ENCODE assay signal across 27 mouse cellular contexts in genomic region chr13:95180208-95180607, GRCm38 (mm10).
"Had no signal": no experiment of that assay in that cellular context is flagged by ENCODE, and none has a peak within 500 bp of the region (broad histone marks: within the 10 kb centered on the region; RNA-seq: fewer than 3 reads in every experiment).

No protein-coding gene starts in this region.

- H3K27ac ChIP-seq: gastrocnemius, adult 2 months; heart, embryonic 10.5 days; hindbrain, embryonic 10.5 days; hindbrain, embryonic 12.5 days; hindbrain, embryonic 14.5 days; intestine, embryonic 15.5 days; layer of hippocampus, adult 2 months; left cerebral cortex, adult 2 months; limb, embryonic 10.5 days; limb, embryonic 12.5 days; liver, embryonic 13.5 days; liver, embryonic 15.5 days had no signal

- H3K36me3 ChIP-seq: heart, embryonic 10.5 days; heart, embryonic 12.5 days; hindbrain, embryonic 10.5 days; hindbrain, embryonic 12.5 days; intestine, embryonic 15.5 days; limb, embryonic 10.5 days; limb, embryonic 12.5 days; liver, embryonic 13.5 days; liver, embryonic 15.5 days had no signal

- H3K9ac ChIP-seq: heart, embryonic 12.5 days; hindbrain, embryonic 12.5 days; hindbrain, embryonic 14.5 days; intestine, embryonic 15.5 days; limb, embryonic 12.5 days; liver, embryonic 13.5 days; liver, embryonic 15.5 days; liver, postnatal 0 days had no signal

- H3K4me1 ChIP-seq: hindbrain, embryonic 12.5 days; limb, embryonic 10.5 days; limb, embryonic 12.5 days; liver, embryonic 13.5 days; liver, embryonic 15.5 days had no signal

- H3K4me3 ChIP-seq: gastrocnemius, adult 2 months; heart, embryonic 10.5 days; heart, embryonic 12.5 days; hindbrain, embryonic 10.5 days; hindbrain, embryonic 12.5 days; intestine, embryonic 15.5 days; layer of hippocampus, adult 2 months; left cerebral cortex, adult 2 months; limb, embryonic 10.5 days; limb, embryonic 12.5 days; liver, embryonic 13.5 days; liver, embryonic 15.5 days had no signal

- DNase-seq: gastrocnemius, adult 2 months; gastrocnemius, postnatal 10 days; gastrocnemius, postnatal 25 days; heart, postnatal 10 days; heart, postnatal 4 days; kidney, adult 18-20 months; kidney, adult 8-10 months; kidney, postnatal 10 days; kidney, postnatal 25 days; kidney, postnatal 4 days; liver; liver, embryonic 13.5 days; liver, postnatal 0 days had no signal

- ATAC-seq: hindbrain, embryonic 16.5 days; inflammation-experienced regulatory T-cells, adult 6 months; intestine, embryonic 15.5 days; intestine, postnatal 0 days; liver, postnatal 0 days had no signal

- H3K27me3 ChIP-seq: hindbrain, embryonic 12.5 days; intestine, embryonic 15.5 days; limb, embryonic 12.5 days; liver, embryonic 13.5 days; liver, embryonic 15.5 days had no signal
